Mouse (Mus musculus) gastrocnemius, postnatal 10 days (tissue): ENCODE data around the gene Tenm3. TPM values are rescaled to one million over a fixed set of nuclear protein-coding genes. Genes with fewer than 3 reads are reported as not detected.

Experiments used
- DNase-seq: peaks from one replicate; pipeline ENCODE4 v3.0.0; 2021; ENCODE audit warnings: mixed read lengths
- total RNA-seq, 2 experiments: library from RNA; stranded (reverse); gene quantifications; 2 replicates each; pipeline ENCODE4 v1.2.3; 2021

Tenm3 gene
- total RNA-seq, 2 experiments from 2014 or later, result 18.2 to 23.5 TPM

- DNase-seq, result no peak
Measured at GRCm38 (mm10) chr8:48665193-48665592, 178.6 kb downstream of the Tenm3 start.

- no peak for DNase-seq
Measured at GRCm38 (mm10) chr8:48659226-48659625, 184.5 kb downstream of the Tenm3 start.

- no peak for DNase-seq
Measured at GRCm38 (mm10) chr8:48655381-48656043, 188.2 kb downstream of the Tenm3 start.

- no peak for DNase-seq
Measured at GRCm38 (mm10) chr8:48649845-48650244, 193.9 kb downstream of the Tenm3 start.

GRCm38 (mm10) chr8:48649415-48649814, 194.3 kb downstream of the Tenm3 start:
- DNase-seq, result no peak

- no peak for DNase-seq
Measured at GRCm38 (mm10) chr8:48646110-48646509, 197.6 kb downstream of the Tenm3 start.

GRCm38 (mm10) chr8:48638129-48638528, 205.6 kb downstream of the Tenm3 start:
- no peak for DNase-seq

- no peak for DNase-seq
Measured at GRCm38 (mm10) chr8:48636979-48637378, 206.8 kb downstream of the Tenm3 start.

GRCm38 (mm10) chr8:48635815-48636214, 207.9 kb downstream of the Tenm3 start:
- no peak for DNase-seq

- DNase-seq, result no peak
Measured at GRCm38 (mm10) chr8:48633426-48633825, 210.3 kb downstream of the Tenm3 start.

- no peak for DNase-seq
Measured at GRCm38 (mm10) chr8:48622517-48623153, 221.1 kb downstream of the Tenm3 start.

GRCm38 (mm10) chr8:48615088-48615487, 228.7 kb downstream of the Tenm3 start:
- peak; percentile 11 for DNase-seq

- no peak for DNase-seq
Measured at GRCm38 (mm10) chr8:48611934-48612512, 231.7 kb downstream of the Tenm3 start.

- DNase-seq, result no peak
Measured at GRCm38 (mm10) chr8:48611126-48611525, 232.6 kb downstream of the Tenm3 start.

GRCm38 (mm10) chr8:48610316-48610715, 233.4 kb downstream of the Tenm3 start:
- DNase-seq, result no peak

GRCm38 (mm10) chr8:48609684-48610083, 234.1 kb downstream of the Tenm3 start:
- DNase-seq, result no peak

- DNase-seq, result no peak
Measured at GRCm38 (mm10) chr8:48604190-48604897, 239.4 kb downstream of the Tenm3 start.

- no peak for DNase-seq
Measured at GRCm38 (mm10) chr8:48603165-48603840, 240.4 kb downstream of the Tenm3 start.

- no peak for DNase-seq
Measured at GRCm38 (mm10) chr8:48601621-48602020, 242.1 kb downstream of the Tenm3 start.

- DNase-seq, result no peak
Measured at GRCm38 (mm10) chr8:48599028-48599427, 244.7 kb downstream of the Tenm3 start.

- no peak for DNase-seq
Measured at GRCm38 (mm10) chr8:48596332-48596731, 247.4 kb downstream of the Tenm3 start.

GRCm38 (mm10) chr8:48591818-48592217, 251.9 kb downstream of the Tenm3 start:
- no peak for DNase-seq
